Mouse (Mus musculus) MEL (cell line): ENCODE results near the gene Klf13. TPM values are rescaled to one million over a fixed set of nuclear protein-coding genes. Genes with fewer than 3 reads are reported as not detected.

ENCODE experiments used
- DNase-seq: peaks from one replicate; pipeline ENCODE4 v3.0.0; 2011; ENCODE audit warnings: low read depth, low spot score
- H3K27ac ChIP-seq: 2 replicates; pipeline ENCODE4 v1.5.1; 2012; ENCODE audit warnings: low read depth, mild to moderate bottlenecking, control low read depth, low read length, moderate library complexity; ENCODE audit not compliant: control insufficient read depth
- H3K27me3 ChIP-seq, 2 experiments: fragments of 150-350 bp in 1 of 2; sonication (generic) in 1 of 2; 2 replicates each; pipeline ENCODE4 v1.6.1; 2012; ENCODE audit warnings: low read length in 2 of 2, mild to moderate bottlenecking in 2 of 2, improper control_type of control experiment in 1 of 2, moderate library complexity in 1 of 2; ENCODE audit not compliant: insufficient read depth in 2 of 2, control insufficient read depth in 1 of 2
- H3K36me3 ChIP-seq, 2 experiments: 2 replicates each; pipeline ENCODE4 v1.6.1; 2012 to 2014; ENCODE audit warnings: low read length in 2 of 2, improper control_type of control experiment in 1 of 2, inconsistent platforms in 1 of 2, mild to moderate bottlenecking in 1 of 2; ENCODE audit not compliant: insufficient read depth in 2 of 2, control insufficient read depth in 1 of 2
- H3K4me1 ChIP-seq, 2 experiments: fragments of 150-350 bp in 1 of 2; sonication (generic) in 1 of 2; 2 replicates each; pipeline ENCODE4 v1.6.1; 2012; ENCODE audit warnings: low read length in 2 of 2, improper control_type of control experiment in 1 of 2, mild to moderate bottlenecking in 1 of 2; ENCODE audit not compliant: insufficient read depth in 2 of 2, control insufficient read depth in 1 of 2
- H3K4me3 ChIP-seq, 2 experiments: fragments of 150-350 bp in 1 of 2; sonication (generic) in 1 of 2; 2 replicates each; pipeline ENCODE4 v1.5.1; 2012; ENCODE audit warnings: low read depth in 2 of 2, low read length in 2 of 2, mild to moderate bottlenecking in 2 of 2, moderate library complexity in 2 of 2, control low read depth in 1 of 2, improper control_type of control experiment in 1 of 2; ENCODE audit not compliant: control insufficient read depth in 1 of 2, insufficient read depth in 1 of 2
- H3K79me2 ChIP-seq: 2 replicates; pipeline ENCODE4 v1.6.1; 2012; ENCODE audit warnings: mild to moderate bottlenecking, low read length, moderate library complexity; ENCODE audit not compliant: control insufficient read depth, poor library complexity, insufficient read depth
- H3K9ac ChIP-seq: 2 replicates; pipeline ENCODE4 v1.6.1; 2012; ENCODE audit warnings: low read depth, mild to moderate bottlenecking, control low read depth, low read length, moderate library complexity; ENCODE audit not compliant: control insufficient read depth, poor library complexity, severe bottlenecking
- H3K9me3 ChIP-seq: fragments of 150-350 bp; sonication (generic); replicated peaks from 2 replicates; pipeline ENCODE4 v1.6.1; 2012; ENCODE audit warnings: mild to moderate bottlenecking, low read length, improper control_type of control experiment, moderate library complexity; ENCODE audit not compliant: insufficient read depth
- CHD1 ChIP-seq: IDR thresholded peaks from 2 replicates; pipeline ENCODE4 v1.6.1; 2012; ENCODE audit warnings: low read depth, mild to moderate bottlenecking, inconsistent platforms, low read length, improper control_type of control experiment
- CTCF ChIP-seq, 3 experiments: IDR thresholded peaks in 2 of 3; conservative IDR thresholded peaks in 1 of 3; 2 replicates each; pipeline ENCODE4 v1.5.1; 2011 to 2012; ENCODE audit warnings: low read length in 3 of 3, low read depth in 2 of 3, mild to moderate bottlenecking in 2 of 3, improper control_type of control experiment in 1 of 3, inconsistent platforms in 1 of 3, mixed read lengths in 1 of 3, moderate library complexity in 1 of 3; ENCODE audit not compliant: control insufficient read depth in 1 of 3, insufficient read depth in 1 of 3, poor library complexity in 1 of 3, severe bottlenecking in 1 of 3
- ELF1 ChIP-seq: IDR thresholded peaks from 2 replicates; pipeline ENCODE4 v1.6.1; 2014; ENCODE audit warnings: low read depth, mild to moderate bottlenecking, inconsistent platforms, low read length, improper control_type of control experiment, moderate library complexity
- EP300 ChIP-seq, 2 experiments: IDR thresholded peaks; 2 replicates each; pipeline ENCODE4 v1.6.1; 2011; ENCODE audit warnings: improper control_type of control experiment in 2 of 2, low read length in 2 of 2, low read depth in 1 of 2, mild to moderate bottlenecking in 1 of 2
- GATA1 ChIP-seq: IDR thresholded peaks from 2 replicates; pipeline ENCODE4 v1.6.1; 2011; ENCODE audit warnings: low read depth, low read length, improper control_type of control experiment
- KAT2A ChIP-seq: conservative IDR thresholded peaks from 2 replicates; pipeline ENCODE4 v1.6.1; 2012; ENCODE audit warnings: low read depth, low read length, improper control_type of control experiment, inconsistent platforms
- MEF2A ChIP-seq: IDR thresholded peaks from 2 replicates; pipeline ENCODE4 v1.6.1; 2014; ENCODE audit warnings: low read depth, mild to moderate bottlenecking, inconsistent platforms, low read length, improper control_type of control experiment; ENCODE audit not compliant: poor library complexity, insufficient replicate concordance, severe bottlenecking; ENCODE audit errors: extremely low read depth
- NELFE ChIP-seq: IDR thresholded peaks from 2 replicates; pipeline ENCODE4 v1.6.1; 2011; ENCODE audit warnings: low read depth, low read length, improper control_type of control experiment
- POLR2A ChIP-seq, 2 experiments: IDR thresholded peaks; 2 replicates each; pipeline ENCODE4 v1.6.1; 2011 to 2012; ENCODE audit warnings: low read length in 2 of 2, mild to moderate bottlenecking in 2 of 2, control low read depth in 1 of 2, improper control_type of control experiment in 1 of 2, low read depth in 1 of 2, moderate library complexity in 1 of 2; ENCODE audit not compliant: control insufficient read depth in 1 of 2, insufficient read depth in 1 of 2, poor library complexity in 1 of 2
- RAD21 ChIP-seq: IDR thresholded peaks from 2 replicates; pipeline ENCODE4 v1.6.1; 2011; ENCODE audit warnings: mild to moderate bottlenecking, low read depth, low read length, improper control_type of control experiment
- RCOR1 ChIP-seq: IDR thresholded peaks from 2 replicates; pipeline ENCODE4 v1.6.1; 2012; ENCODE audit warnings: low read depth, mild to moderate bottlenecking, inconsistent platforms, low read length, improper control_type of control experiment
- SIN3A ChIP-seq: IDR thresholded peaks from 2 replicates; pipeline ENCODE4 v1.6.1; 2012; ENCODE audit warnings: low read length, improper control_type of control experiment, inconsistent platforms
- TAL1 ChIP-seq: IDR thresholded peaks from 2 replicates; pipeline ENCODE4 v1.6.1; 2012; ENCODE audit warnings: mild to moderate bottlenecking, inconsistent platforms, low read length, moderate library complexity, mixed read lengths
- UBTF ChIP-seq: IDR thresholded peaks from 2 replicates; pipeline ENCODE4 v1.6.1; 2012; ENCODE audit warnings: low read depth, mild to moderate bottlenecking, inconsistent platforms, low read length, improper control_type of control experiment, moderate library complexity, borderline replicate concordance; ENCODE audit not compliant: insufficient read depth
- USF1 ChIP-seq: IDR thresholded peaks from 2 replicates; pipeline ENCODE4 v1.6.1; 2014; ENCODE audit warnings: low read depth, mild to moderate bottlenecking, inconsistent platforms, low read length, improper control_type of control experiment, moderate library complexity
- USF2 ChIP-seq, 2 experiments: IDR thresholded peaks; 2 replicates each; pipeline ENCODE4 v1.6.1; 2011 to 2012; ENCODE audit warnings: improper control_type of control experiment in 2 of 2, low read length in 2 of 2, borderline replicate concordance in 1 of 2, inconsistent platforms in 1 of 2, low read depth in 1 of 2, mild to moderate bottlenecking in 1 of 2; ENCODE audit not compliant: insufficient read depth in 1 of 2
- ZC3H11A ChIP-seq: IDR thresholded peaks from 2 replicates; pipeline ENCODE4 v1.6.1; 2012; ENCODE audit warnings: low read depth, mild to moderate bottlenecking, inconsistent platforms, low read length, improper control_type of control experiment
- ZKSCAN1 ChIP-seq: IDR thresholded peaks from 2 replicates; pipeline ENCODE4 v1.6.1; 2012; ENCODE audit warnings: low read depth, mild to moderate bottlenecking, inconsistent platforms, low read length, improper control_type of control experiment, moderate library complexity
- ZMIZ1 ChIP-seq: IDR thresholded peaks from 2 replicates; pipeline ENCODE4 v1.6.1; 2012; ENCODE audit warnings: low read depth, mild to moderate bottlenecking, inconsistent platforms, low read length, improper control_type of control experiment, moderate library complexity
- polyA plus RNA-seq, 2 experiments: library from polyadenylated mRNA; stranded (reverse) in 1 of 2; unstranded in 1 of 2; fragments of >175 nt in 1 of 2; fragments of >200 nt in 1 of 2; gene quantifications; 2 replicates each; pipeline versions ENCODE4 v1.2.1 to v1.2.4; 2012; ENCODE audit warnings: low replicate concordance in 2 of 2, low read depth in 1 of 2; ENCODE audit not compliant: insufficient read length in 2 of 2, insufficient read depth in 1 of 2, missing spikeins in 1 of 2
- total RNA-seq: library from RNA; depleted of rRNA; stranded (reverse); fragments of 300-350 nt; gene quantifications from 2 replicates; pipeline ENCODE4 v1.2.3, GENCODE M21; 2012

Gene Klf13
- total and polyA plus RNA-seq, 3 experiments: 21.6 to 118 (median 26.9) TPM

DNA sequence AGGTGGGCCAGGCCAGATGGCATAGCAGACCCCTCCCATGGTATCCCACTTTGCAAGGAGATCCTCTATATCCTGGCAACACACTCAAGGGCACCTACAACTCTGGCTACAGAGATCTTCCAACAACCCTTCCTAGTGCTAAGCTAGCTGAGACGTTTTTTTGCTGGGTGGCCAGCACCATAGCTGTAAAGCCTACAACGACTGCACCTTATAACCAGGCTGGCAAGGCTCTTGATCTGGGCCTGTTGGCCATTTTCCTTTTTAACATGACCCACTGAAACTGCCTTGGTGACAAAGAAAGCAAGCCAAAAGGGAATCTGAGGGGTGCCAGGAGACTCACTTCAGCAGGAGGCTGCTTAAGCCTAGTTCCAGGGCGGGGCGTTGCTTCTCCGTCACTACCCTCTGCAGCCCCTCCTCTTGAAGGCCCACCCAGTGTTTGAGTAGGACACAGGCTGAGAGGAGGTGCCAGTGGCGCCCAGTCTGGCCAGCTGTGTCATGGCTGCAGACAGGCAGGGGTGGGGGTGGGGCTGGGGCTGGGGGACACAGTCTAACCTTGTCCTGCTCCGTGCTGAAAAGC is 26.4 kb downstream of the Klf13 start:
- DNase-seq: peak; percentile 80
- Histone ChIP-seq H3K36me3 (peaks cover 0 to 53% of the 10 kb centered on the region in 2 experiments; a peak in 2 of 4 replicates), H3K9me3 (no peaks in the 10 kb centered on the region), H3K4me3 (peak overlapping the region; percentile 24 to 49), H3K9ac (peak overlapping the region; percentile 56), H3K4me1 (peaks cover 25 to 62% of the 10 kb centered on the region in 2 experiments), H3K79me2 (peaks cover 40% of the 10 kb centered on the region), H3K27me3 (no peaks in the 10 kb centered on the region)
- no peak for TF ChIP-seq GATA1
- TF ChIP-seq USF2 (IDR thresholded peaks at IDR 0.05; ENCODE audit: borderline replicate concordance in 1 of 2, insufficient read depth in 1 of 2, low read depth in 1 of 2, low read length in 2 of 2): no peak
- TF ChIP-seq ZC3H11A: no peak
- no peak for TF ChIP-seq SIN3A
- no peak for TF ChIP-seq USF1
- TF ChIP-seq RAD21: no peak
- no peak for TF ChIP-seq ELF1
- TF ChIP-seq ZMIZ1: peak; percentile 14; the same call in 1 of the 2 replicates
- no peak for TF ChIP-seq ZKSCAN1
- 0 out of 2 replicates have a peak, but pooled peaks have one; percentile 21 for TF ChIP-seq NELFE
- TF ChIP-seq KAT2A: no peak
- TF ChIP-seq RCOR1: no peak
- TF ChIP-seq EP300 (IDR thresholded peaks at IDR 0.05; ENCODE audit: low read depth in 1 of 2, low read length in 2 of 2): no peak
- no peak for TF ChIP-seq CTCF (IDR thresholded peaks at IDR 0.05 in 2 of 3, conservative IDR thresholded peaks at IDR 0.05 in 1 of 3; ENCODE audit: control insufficient read depth in 1 of 3, insufficient read depth in 1 of 3, low read depth in 2 of 3, low read length in 3 of 3, poor library complexity in 1 of 3, severe bottlenecking in 1 of 3)
- TF ChIP-seq CHD1: no peak
- no peak for TF ChIP-seq MEF2A
- TF ChIP-seq TAL1: no peak
- TF ChIP-seq UBTF: no peak
- peak in 1 of 2 experiments; percentile 48; a peak in 1 of 4 replicates for TF ChIP-seq POLR2A (IDR thresholded peaks at IDR 0.05; ENCODE audit: control insufficient read depth in 1 of 2, insufficient read depth in 1 of 2, low read depth in 1 of 2, low read length in 2 of 2, poor library complexity in 1 of 2)
- TF ChIP-seq, all 39 proteins: peak for 3
- peak overlapping the region; percentile 85 for H3K27ac ChIP-seq
